Mouse (Mus musculus) cerebellum, adult 9-11 months (tissue): ENCODE measurements around the gene Kif14.

Source experiments
- DNase-seq: peaks from one replicate; pipeline ENCODE4 v3.0.0; 2022

Gene Kif14

GRCm38 (mm10) chr1:136466143-136466811 is at the start of gene Kif14:
TSS of gene Kif14 (plus strand) at chr1:136466343.
- peak; percentile 87 for DNase-seq

DNA sequence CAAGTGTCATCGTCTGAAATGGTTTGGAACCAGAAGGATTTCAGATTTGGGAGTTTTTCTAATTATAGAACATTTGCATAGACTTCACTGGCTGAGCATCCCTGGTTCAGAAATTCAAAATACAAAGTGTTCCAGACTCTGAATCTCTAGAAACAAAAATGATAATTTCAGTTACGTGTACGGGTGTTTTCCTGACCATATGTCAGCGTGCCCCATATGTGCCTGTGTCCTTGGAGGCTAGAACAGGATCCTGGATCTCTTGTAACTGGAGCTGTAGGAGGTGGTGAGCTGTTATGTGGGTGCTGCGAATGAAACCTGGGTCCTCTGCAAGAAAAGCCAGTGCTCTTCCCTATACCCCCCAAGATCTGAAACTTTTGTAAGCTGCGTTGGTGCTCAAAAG is 47.8 kb upstream of the Kif14 start:
- DNase-seq: no peak

GRCm38 (mm10) chr1:136427166-136427969 is 38.8 kb upstream of the Kif14 start:
- no peak for DNase-seq

DNA sequence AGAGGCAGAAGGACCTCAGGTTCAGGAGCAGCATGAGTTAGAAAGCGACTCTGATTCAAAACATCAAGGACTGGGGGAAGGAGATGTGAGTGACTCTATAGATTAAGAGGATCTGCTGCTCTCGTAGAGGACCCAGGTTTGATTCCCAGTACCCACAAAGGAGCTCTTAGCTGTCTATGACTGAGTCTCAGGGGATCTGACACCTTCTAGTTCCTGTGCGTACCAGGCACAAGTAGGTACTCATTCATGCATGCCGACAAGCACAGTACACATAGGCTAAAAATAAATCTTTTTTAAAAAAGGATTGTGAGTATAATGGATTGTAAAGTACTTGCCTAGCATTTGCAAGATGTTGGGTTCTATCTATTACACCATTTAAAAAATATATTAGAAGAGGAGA is 37.2 kb upstream of the Kif14 start:
- DNase-seq: no peak

- no peak for DNase-seq
These were observed 35.9 kb upstream of the Kif14 start for GRCm38 (mm10) chr1:136430126-136430818.

GRCm38 (mm10) chr1:136440741-136441140 is 25.4 kb upstream of the Kif14 start:
- DNase-seq: no peak

GRCm38 (mm10) chr1:136442809-136443208 is 23.3 kb upstream of the Kif14 start:
- DNase-seq: no peak

DNA sequence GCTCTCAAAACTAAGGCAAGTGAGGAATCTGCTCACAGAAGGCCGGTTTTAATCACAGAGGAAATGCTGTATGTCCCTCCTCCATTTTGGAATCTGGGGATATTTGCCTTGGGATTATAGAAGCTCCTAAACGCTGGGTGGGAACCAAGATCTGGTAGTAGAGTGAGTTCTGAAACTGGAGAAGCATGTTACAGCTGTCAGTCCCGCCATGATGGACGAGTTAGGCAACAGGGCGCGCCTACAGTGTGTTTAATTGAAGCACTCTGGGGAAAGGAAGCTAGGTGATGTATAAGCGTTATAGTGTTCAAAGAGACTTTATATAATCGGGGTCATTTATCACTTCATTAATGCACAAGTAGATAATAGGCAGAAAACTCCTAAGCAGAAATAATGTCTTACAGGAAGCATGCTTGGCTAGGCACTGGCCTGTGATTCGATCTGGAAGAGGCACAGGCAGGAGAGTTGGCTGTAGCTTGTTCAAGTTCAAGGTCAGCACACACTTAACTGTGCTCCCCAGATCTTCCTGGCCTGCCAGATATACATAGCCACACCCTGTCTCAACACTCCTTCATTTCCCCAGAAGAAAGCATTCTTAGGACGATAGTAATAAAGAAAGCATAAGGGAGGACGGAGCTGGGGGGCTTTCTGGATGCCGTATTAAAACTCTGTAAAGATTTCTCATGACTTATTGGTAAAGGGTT is 21.4 kb upstream of the Kif14 start:
- no peak for DNase-seq

GRCm38 (mm10) chr1:136446933-136447332 is 19.2 kb upstream of the Kif14 start:
- no peak for DNase-seq

GRCm38 (mm10) chr1:136447338-136447737 is 18.8 kb upstream of the Kif14 start:
- DNase-seq: no peak

GRCm38 (mm10) chr1:136449541-136449940 is 16.6 kb upstream of the Kif14 start:
- DNase-seq: no peak

DNA sequence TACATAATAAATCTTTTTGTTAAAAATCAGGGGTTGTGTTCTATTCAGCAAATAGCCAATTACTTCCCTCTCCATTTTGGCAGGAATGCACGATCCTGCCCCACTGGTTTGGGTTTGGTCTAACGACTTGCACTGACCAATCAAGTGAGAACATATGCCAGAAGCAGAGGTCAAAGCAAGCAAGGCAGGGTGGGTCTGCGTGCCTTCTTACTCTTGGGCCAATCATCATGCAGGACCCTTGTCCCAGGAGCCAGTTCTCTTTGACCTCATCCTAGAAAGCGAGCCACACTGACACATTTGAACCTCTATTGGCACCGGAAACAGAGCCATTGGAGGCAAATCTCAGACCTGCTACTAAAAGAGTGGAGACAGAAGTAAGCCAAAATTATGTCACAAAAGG is 15.9 kb upstream of the Kif14 start:
- DNase-seq: no peak

- no peak for DNase-seq
These were observed 13.7 kb upstream of the Kif14 start for GRCm38 (mm10) chr1:136452421-136452820.

- DNase-seq: peak; percentile 34
These were observed 10.2 kb upstream of the Kif14 start for GRCm38 (mm10) chr1:136455756-136456585.

GRCm38 (mm10) chr1:136456741-136457140 is 9.4 kb upstream of the Kif14 start:
- no peak for DNase-seq

GRCm38 (mm10) chr1:136457403-136457802 is 8.7 kb upstream of the Kif14 start:
- DNase-seq: no peak

- DNase-seq: peak; percentile 31
These were observed 7.4 kb upstream of the Kif14 start for GRCm38 (mm10) chr1:136458691-136459245.

DNA sequence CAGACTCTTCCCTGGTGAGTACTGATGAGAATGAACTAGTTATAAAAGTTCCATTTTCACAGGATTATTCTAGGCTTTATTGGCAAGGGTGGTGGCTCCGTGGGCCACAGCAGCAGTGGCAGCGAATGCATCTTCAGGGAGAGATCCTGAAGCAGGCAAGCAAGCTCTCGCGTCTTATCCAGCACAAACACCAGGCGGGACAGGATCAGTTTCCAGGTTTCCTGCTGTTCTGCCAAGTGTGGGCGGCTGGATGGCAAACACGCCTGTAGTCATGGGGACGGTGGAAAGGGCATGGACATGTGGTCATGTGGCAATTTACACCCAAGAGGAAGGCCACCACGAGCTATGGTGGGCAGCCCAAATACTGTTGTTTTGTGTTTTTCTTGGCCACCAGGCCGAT is 3.7 kb upstream of the Kif14 start:
- DNase-seq: no peak

GRCm38 (mm10) chr1:136465168-136465567 is 975 bp upstream of the Kif14 start:
- DNase-seq: no peak

DNA sequence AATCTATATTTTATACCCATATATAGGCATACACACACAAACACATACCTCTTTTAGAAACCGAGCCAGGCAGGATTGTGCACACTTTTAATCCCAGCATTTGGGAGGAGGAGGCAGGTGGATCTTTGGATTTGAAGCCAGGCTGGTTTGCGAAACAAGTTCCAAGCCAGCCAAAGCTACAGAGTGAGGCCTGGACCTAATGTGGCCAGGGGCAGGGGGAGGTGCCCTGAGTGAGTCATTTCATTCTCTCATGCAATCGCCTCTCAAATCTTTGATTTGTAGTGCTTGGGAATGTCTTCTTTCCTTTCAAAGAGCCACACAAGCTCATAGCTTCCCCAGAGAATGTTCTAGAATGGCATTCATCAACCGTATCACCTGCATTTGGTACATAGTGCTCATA is 3.3 kb downstream of the Kif14 start:
- DNase-seq: no peak

GRCm38 (mm10) chr1:136470471-136470870 is 4.3 kb downstream of the Kif14 start:
- no peak for DNase-seq

GRCm38 (mm10) chr1:136491681-136492080 is 25.5 kb downstream of the Kif14 start:
- DNase-seq: no peak
